Mouse (Mus musculus): Measurements from ENCODE around the gene Ifrd2.

GRCm38 (mm10) chr9:107586974-107587832, at the start of gene Ifrd2:
- TF ChIP-seq CTCF (IDR thresholded peaks at IDR 0.05; ENCODE audit: borderline replicate concordance, insufficient read depth, low read length), result no peak
- peak; percentile 71 for TF ChIP-seq POLR2A (IDR thresholded peaks at IDR 0.05; ENCODE audit: low read depth, low read length)
